Mouse (Mus musculus) thymus, adult 2 months (tissue): ENCODE data around the gene Ctrc.

ENCODE experiments used
- CTCF ChIP-seq: fragments of 200-500 bp; IDR thresholded peaks from 2 replicates; pipeline ENCODE4 v1.5.1; 2012; ENCODE audit warnings: mild to moderate bottlenecking, control low read depth, low read length, moderate library complexity, borderline replicate concordance; ENCODE audit not compliant: control insufficient read depth, poor library complexity, insufficient read depth; ENCODE audit errors: extremely low read depth
- POLR2A ChIP-seq: fragments of 200-500 bp; IDR thresholded peaks from 2 replicates; pipeline ENCODE4 v1.6.1; 2012; ENCODE audit warnings: mild to moderate bottlenecking, low read length, control low read depth, moderate library complexity; ENCODE audit not compliant: control insufficient read depth, poor library complexity, insufficient read depth; ENCODE audit errors: extremely low read depth

DNA sequence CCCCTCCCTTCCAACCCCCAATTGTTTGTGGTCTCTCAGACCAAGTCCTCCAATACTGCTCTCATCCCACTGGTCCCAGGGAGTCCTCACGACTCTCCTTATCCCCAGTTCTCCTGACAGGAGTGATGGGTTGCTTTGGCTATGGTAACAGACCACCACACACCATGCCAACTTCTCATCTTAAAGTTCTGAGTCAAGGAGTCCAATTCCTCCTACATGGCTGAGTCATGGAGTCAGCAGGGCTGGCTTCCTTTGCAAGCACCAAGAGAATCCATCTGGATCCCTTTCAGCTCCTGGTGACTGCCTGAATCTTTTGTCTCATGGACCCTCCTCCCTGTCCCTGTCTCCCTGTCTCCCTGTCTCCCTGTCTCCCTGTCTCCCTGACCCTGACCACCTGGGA, 12.2 kb downstream of the Ctrc start:
- TF ChIP-seq POLR2A (no peak), CTCF (no peak)
